In the genomic region with DNA sequence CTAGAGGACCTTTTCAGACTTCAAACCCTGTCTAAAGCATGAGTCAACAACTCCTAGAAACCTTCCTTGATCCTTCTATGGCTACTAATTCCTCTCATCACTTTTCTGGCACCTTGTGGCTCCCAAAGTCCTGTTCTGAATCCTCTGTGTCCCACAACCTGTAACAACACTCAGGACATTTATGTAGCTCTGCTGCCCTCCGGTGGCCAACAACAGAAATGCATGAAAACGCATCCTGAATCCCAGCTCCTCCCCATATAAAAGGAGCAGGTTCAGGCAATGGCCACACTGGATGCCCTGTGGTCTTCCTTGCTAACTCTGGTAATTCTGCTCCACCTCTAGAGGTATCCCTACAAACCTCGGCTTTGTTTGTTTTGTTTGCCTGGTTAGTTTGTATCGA, we compare ENCODE assay signal across 8 mouse cellular contexts. TPM values are rescaled to one million over a fixed set of nuclear protein-coding genes. Genes with fewer than 3 reads are reported as not detected.
A peak's percentile ranks its signal among the peaks of the same experiment; 100 is the strongest.
DNase-seq lines count a peak whose midpoint lies in the region; ATAC-seq and TF ChIP-seq lines count a peak whose summit lies in the region.

No protein-coding gene starts in this region.

- no peak overlapping the region for H3K27ac ChIP-seq in limb, embryonic 10.5 days

- H3K27me3 ChIP-seq in C2C12 (ENCODE audit: control insufficient read depth, insufficient read depth, insufficient read length), result peaks cover 7% of the 10 kb centered on the region
- H3K27me3 ChIP-seq in limb, embryonic 10.5 days (ENCODE audit: low read depth, poor library complexity, severe bottlenecking), result no peaks in the 10 kb centered on the region

- peak; percentile 60 for TF ChIP-seq CTCF in C2C12 (IDR thresholded peaks at IDR 0.05; ENCODE audit: control insufficient read depth, insufficient read depth, insufficient read length)

- no peaks in the 10 kb centered on the region for H3K36me3 ChIP-seq in C2C12 (ENCODE audit: control insufficient read depth, insufficient read depth)
- H3K36me3 ChIP-seq in limb, embryonic 10.5 days, result no peaks in the 10 kb centered on the region

- no peaks in the 10 kb centered on the region for H3K9me3 ChIP-seq in limb, embryonic 10.5 days (replicated peaks)

- peak; percentile 42; the same call in 1 of the 2 replicates for ATAC-seq in neutrophil, adult 5-6 weeks (ENCODE audit: extremely low read depth, insufficient number of reproducible peaks, low FRiP score, poor library complexity, severe bottlenecking)

- no peak overlapping the region for H3ac ChIP-seq in C2C12 (ENCODE audit: control insufficient read depth, insufficient read length, low read depth)

- H3K79me2 ChIP-seq in C2C12 (ENCODE audit: control insufficient read depth, insufficient read depth), result no peaks in the 10 kb centered on the region

- H3K79me3 ChIP-seq in C2C12 (ENCODE audit: low read depth), result no peaks in the 10 kb centered on the region

- peak; percentile 90 for DNase-seq in ZHBTc4 (ENCODE audit: low read depth, low spot score)
- peak; percentile 76 to 78 for DNase-seq in cerebellum, postnatal 25 days
- peak; percentile 20 to 25 for DNase-seq in gastrocnemius, adult 8-10 months (ENCODE audit: low spot score in 2 of 2)
- DNase-seq in kidney, adult 8-10 months, result peak; percentile 52 to 79
- DNase-seq in limb, embryonic 10.5 days (ENCODE audit: low spot score), result peak; percentile 87
- peak; percentile 46 for DNase-seq in thymus, postnatal 25 days

- no peak overlapping the region for H3K4me3 ChIP-seq in C2C12 (ENCODE audit: insufficient read depth, poor library complexity, severe bottlenecking)
- no peak overlapping the region for H3K4me3 ChIP-seq in limb, embryonic 10.5 days

- WGBS in limb, embryonic 10.5 days, result 13% methylated on average over 4 of the region's 4 CpGs

- H3K4me1 ChIP-seq in limb, embryonic 10.5 days, result peaks cover 3% of the 10 kb centered on the region; the same call in 1 of the 2 replicates

TF ChIP-seq in C2C12, 6 proteins besides CTCF, POLR2A, EP300 and RAD21:
- TF ChIP-seq MAX (IDR thresholded peaks at IDR 0.05) (no peak), FOSL1 (IDR thresholded peaks at IDR 0.05; ENCODE audit: insufficient read depth, low read length, poor library complexity, severe bottlenecking) (no peak), USF1 (IDR thresholded peaks at IDR 0.05; ENCODE audit: low read depth) (no peak), MYOD1 (IDR thresholded peaks at IDR 0.05; ENCODE audit: control insufficient read depth, insufficient read length, low read depth) (no peak), CEBPB (IDR thresholded peaks at IDR 0.05; ENCODE audit: low read depth) (no peak), MYOG (IDR thresholded peaks at IDR 0.05; ENCODE audit: control insufficient read depth, extremely low read depth, insufficient read length) (no peak)

RNA-seq across cellular contexts. Expression of gene Trh, which starts 24.6 kb away (rescaled TPM):
- not detected for polyA plus RNA-seq in C2C12 (2012; fragmentation: generic; extraction: Trizol)
- total RNA-seq in gastrocnemius, adult 8-10 months (2022), result not detected
- not detected in 2 replicates for polyA plus RNA-seq in limb, embryonic 10.5 days (2016; fragmentation: Nextera tagmentation; extraction: Ambion mirVana)
- total RNA-seq in neutrophil, adult 5-6 weeks (2017), result not detected in 2 replicates

RNA-seq across cellular contexts. Expression of gene Rbsn, which starts 54.3 kb away (rescaled TPM):
- 9.4 TPM for polyA plus RNA-seq in C2C12 (2012; fragmentation: generic; extraction: Trizol)
- total RNA-seq in gastrocnemius, adult 8-10 months (2022), result 10 to 100 TPM in 3 of 4 experiments, 1 to 10 TPM in 1; 9.5 to 13.4 (median 11.3) TPM
- 26.4 and 30.1 TPM in 2 replicates for polyA plus RNA-seq in limb, embryonic 10.5 days (2016; fragmentation: Nextera tagmentation; extraction: Ambion mirVana)
- 24.3 and 29.8 TPM in 2 replicates for total RNA-seq in neutrophil, adult 5-6 weeks (2017)

Comparison
In these comparisons a context has a peak if more than half of its experiments do, and no peak if none do; other contexts are left out.
1. DNase-seq: peak in every context shown above with its lines; median percentile 90 in ZHBTc4; 87 in limb, embryonic 10.5 days; 77 in cerebellum, postnatal 25 days; 66 in kidney, adult 8-10 months; 46 in thymus, postnatal 25 days; 22 in gastrocnemius, adult 8-10 months.